Mouse (Mus musculus): ENCODE data around the gene Prss57. TPM values are rescaled to one million over a fixed set of nuclear protein-coding genes. Genes with fewer than 3 reads are reported as not detected.

Gene Prss57
- polyA plus RNA-seq, 1 experiment from 2014 or later = 0.72 TPM

DNA sequence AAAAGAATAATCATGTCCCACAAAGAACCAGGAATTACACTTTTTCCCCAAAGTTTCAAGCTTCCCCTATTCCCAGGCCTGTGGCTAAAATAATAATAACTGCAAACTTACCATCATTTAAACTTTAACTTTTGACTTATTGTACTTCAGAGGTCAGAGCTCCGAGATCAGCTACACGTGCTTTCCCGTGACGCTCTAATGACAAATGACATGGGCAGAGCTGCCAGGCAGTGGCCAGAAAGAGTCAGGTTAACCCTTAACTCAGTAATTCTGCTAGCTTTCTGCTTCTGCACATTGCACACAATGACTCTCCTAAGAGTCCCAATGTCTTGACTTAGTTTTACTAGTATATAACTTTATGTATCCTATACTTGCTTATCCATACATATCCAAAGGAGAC is 21.4 kb downstream of the Prss57 start:
- Histone ChIP-seq H3K27ac (ENCODE audit: low read length) (no peak overlapping the region), H3K27me3 (ENCODE audit: control insufficient read depth, insufficient read depth, low read length) (no peaks in the 10 kb centered on the region), H3K36me3 (ENCODE audit: control insufficient read depth, insufficient read depth, low read length) (no peaks in the 10 kb centered on the region), H3K4me2 (ENCODE audit: low read depth, low read length) (no peak overlapping the region), H3K4me3 (replicated peaks; ENCODE audit: low read length) (no peak overlapping the region), H3K4me1 (ENCODE audit: control insufficient read depth, insufficient read depth, low read length) (peaks cover 26% of the 10 kb centered on the region), H3K9ac (ENCODE audit: low read length) (no peak overlapping the region), H3K9me3 (replicated peaks; ENCODE audit: control insufficient read depth, low read length) (no peaks in the 10 kb centered on the region; the same call in 1 of the 2 replicates)
- 29% methylated on average over 4 of the region's 4 CpGs for WGBS
- no peak for ATAC-seq (ENCODE audit: insufficient read depth, low FRiP score)

DNA sequence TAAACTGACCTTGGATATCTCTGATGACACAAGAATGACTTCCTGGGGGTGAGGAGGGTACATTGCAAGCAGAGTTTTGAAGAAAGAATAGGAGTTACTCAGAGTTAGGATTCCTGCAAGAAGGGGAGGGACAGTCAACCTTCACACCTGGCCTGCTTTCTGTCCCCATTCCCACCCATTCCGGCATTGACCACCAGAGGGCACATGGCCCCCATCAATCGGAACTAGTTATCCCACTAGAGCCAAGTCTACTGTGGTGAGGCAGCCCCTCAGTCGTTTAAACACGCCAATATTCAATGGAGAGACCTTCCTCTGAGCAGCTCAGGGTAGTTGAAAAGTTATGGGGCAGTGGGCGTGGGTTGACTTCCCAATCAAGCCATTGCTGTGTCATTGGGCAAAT is 22.4 kb downstream of the Prss57 start:
- Histone ChIP-seq H3K9me3 (replicated peaks; ENCODE audit: control insufficient read depth, low read length) (no peaks in the 10 kb centered on the region; the same call in 1 of the 2 replicates), H3K4me1 (ENCODE audit: control insufficient read depth, insufficient read depth, low read length) (peaks cover 32% of the 10 kb centered on the region), H3K36me3 (ENCODE audit: control insufficient read depth, insufficient read depth, low read length) (no peaks in the 10 kb centered on the region), H3K27me3 (ENCODE audit: control insufficient read depth, insufficient read depth, low read length) (no peaks in the 10 kb centered on the region), H3K9ac (ENCODE audit: low read length) (no peak overlapping the region), H3K27ac (ENCODE audit: low read length) (no peak overlapping the region), H3K4me3 (replicated peaks; ENCODE audit: low read length) (0 out of 2 replicates have a peak overlapping the region, but pooled peaks have one; percentile 99), H3K4me2 (ENCODE audit: low read depth, low read length) (no peak overlapping the region; the same call in 1 of the 2 replicates)
- WGBS = 2% methylated on average over 5 of the region's 5 CpGs
- ATAC-seq (ENCODE audit: insufficient read depth, low FRiP score) = no peak

DNA sequence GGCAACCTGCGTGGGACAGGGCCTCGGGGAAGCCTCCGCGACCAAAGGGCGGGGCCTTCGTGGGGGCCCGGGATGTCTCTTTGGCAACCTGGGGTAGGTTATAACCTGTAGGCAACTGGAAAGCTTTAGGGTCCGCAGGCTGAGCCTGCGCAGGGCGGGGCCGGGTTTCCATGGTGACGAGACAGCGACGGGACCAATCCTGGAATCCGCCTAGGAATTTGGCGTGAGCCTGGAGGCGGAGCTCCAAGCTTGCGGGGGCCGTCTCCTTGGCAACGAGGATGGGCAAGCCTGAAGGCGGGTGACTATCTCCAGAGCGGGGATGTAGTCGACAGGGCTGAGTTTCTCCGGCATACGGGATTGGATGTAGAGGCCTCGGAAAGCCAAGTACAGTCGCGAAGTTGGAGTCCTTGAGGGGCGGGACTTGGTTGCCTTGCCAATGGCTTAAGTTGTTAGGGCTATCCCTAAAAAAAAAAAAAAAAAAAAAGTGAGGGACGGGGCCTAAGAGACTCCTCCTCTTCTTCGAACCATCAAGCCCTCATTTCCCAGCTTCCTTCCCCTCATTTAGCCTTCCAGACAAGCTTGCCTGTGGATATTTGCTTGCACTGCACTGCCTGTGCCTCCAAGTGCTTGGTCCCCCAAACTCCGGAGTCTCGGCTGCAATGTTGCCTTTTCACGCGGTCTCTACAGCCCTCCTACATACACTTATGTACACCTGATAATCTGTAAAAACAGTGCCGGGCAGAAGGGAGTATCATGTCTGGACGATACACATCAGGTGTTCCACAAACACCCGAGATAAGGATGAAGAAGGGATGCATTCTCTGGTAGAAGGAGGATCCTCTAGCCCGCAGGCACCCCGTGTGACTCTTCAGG is 23.2 kb downstream of the Prss57 start:
- ATAC-seq (ENCODE audit: insufficient read depth, low FRiP score) = peak; percentile 78
- 10% methylated on average over 40 of the region's 40 CpGs for WGBS
- peak overlapping the region; percentile 99 for H3K9ac ChIP-seq (ENCODE audit: low read length)

DNA sequence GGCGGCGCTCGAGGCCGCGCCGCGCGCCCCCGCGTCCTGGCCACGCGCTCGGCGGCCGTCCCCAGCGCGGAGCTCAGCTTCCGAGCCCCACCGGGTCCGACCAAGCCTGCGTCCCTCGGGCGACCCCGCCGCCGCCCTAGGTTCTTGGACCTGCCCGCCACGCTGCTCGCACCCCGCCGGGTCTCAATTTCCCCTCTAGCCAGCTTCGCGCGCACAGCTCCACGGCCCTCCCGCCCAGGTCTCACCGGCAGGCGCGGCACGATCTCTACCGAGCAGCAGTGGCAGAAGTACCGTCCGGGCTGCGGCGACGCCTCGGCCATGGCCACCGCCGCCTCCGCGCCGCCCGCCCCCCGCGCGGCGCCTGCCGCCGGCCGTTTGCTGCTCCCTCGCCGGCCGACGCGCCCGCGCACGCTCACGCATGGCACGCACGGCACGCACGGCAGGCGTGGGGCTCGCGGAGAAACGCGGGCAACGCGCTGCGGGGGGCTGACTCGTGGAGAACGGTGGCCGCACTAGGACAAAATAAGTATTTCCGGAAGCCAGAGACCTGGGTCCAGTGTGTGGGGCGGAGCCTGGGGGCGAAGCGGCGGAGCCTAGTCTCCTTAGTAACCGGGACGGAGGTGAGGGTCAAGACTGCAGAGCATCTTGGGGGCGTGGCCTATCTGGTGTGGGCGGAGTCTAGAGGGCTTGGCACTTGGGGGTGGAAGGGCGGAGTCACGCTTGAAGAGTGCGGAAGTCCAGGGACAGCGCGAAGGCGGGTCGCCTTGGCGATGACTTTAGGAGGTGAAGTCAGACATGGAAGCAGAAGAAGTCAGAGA is 24.0 kb downstream of the Prss57 start, which contains the start of gene Rnf126:
Gene Rnf126 (minus strand): TSS at position 445 of the 818 bp plus-strand sequence.
- Histone ChIP-seq H3K9ac (ENCODE audit: low read length) (peak within 1 kb of the TSS; percentile 99), H3K27ac (ENCODE audit: low read length) (peak within 1 kb of the TSS; percentile 95), H3K4me3 (replicated peaks; ENCODE audit: low read length) (peak within 1 kb of the TSS; percentile 99), H3K4me2 (ENCODE audit: low read depth, low read length) (peak within 1 kb of the TSS; percentile 89), H3K36me3 (ENCODE audit: control insufficient read depth, insufficient read depth, low read length) (no peaks in the 10 kb centered on the region), H3K9me3 (replicated peaks; ENCODE audit: control insufficient read depth, low read length) (no peaks in the 10 kb centered on the region), H3K27me3 (ENCODE audit: control insufficient read depth, insufficient read depth, low read length) (no peaks in the 10 kb centered on the region), H3K4me1 (ENCODE audit: control insufficient read depth, insufficient read depth, low read length) (peaks cover 32% of the 10 kb centered on the region)
- peak; percentile 92 for ATAC-seq (ENCODE audit: insufficient read depth, low FRiP score)
- under 1% methylated on average over 99 of the region's 101 CpGs for WGBS

More for the DNA sequence above, 23.2 kb downstream of the Prss57 start:
- Histone ChIP-seq H3K9me3 (replicated peaks; ENCODE audit: control insufficient read depth, low read length) (no peaks in the 10 kb centered on the region; the same call in 1 of the 2 replicates), H3K4me2 (ENCODE audit: low read depth, low read length) (peak overlapping the region; percentile 89), H3K36me3 (ENCODE audit: control insufficient read depth, insufficient read depth, low read length) (no peaks in the 10 kb centered on the region), H3K27me3 (ENCODE audit: control insufficient read depth, insufficient read depth, low read length) (no peaks in the 10 kb centered on the region), H3K4me3 (replicated peaks; ENCODE audit: low read length) (peak overlapping the region; percentile 99), H3K27ac (ENCODE audit: low read length) (peak overlapping the region; percentile 95), H3K4me1 (ENCODE audit: control insufficient read depth, insufficient read depth, low read length) (peaks cover 32% of the 10 kb centered on the region)

DNA sequence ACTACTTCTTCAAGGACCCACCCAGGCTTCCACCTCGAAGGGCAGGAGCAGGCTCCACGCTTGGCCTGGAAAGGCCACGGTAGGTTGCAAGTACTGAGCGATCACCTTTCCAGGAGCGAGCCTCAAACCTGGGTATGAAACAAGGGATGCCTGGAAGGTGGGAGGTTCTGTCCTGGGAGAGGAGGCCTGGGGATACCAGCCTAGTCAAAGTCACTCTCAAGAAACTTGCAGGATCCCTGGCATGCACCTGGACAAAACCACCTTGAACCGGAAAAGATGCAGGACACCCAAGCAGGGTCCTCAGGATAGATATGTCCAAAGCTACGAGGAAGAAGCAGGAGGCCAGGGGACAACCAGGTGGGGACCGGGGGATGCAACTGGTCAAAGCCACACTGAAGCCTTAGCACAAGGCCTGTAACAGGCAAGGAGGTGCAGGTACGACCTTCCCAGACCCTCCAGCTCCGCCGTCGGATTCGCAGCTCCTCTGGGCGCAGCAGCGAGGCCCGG is 24.7 kb downstream of the Prss57 start:
- Histone ChIP-seq H3K27ac (ENCODE audit: low read length) (peak overlapping the region; percentile 95), H3K36me3 (ENCODE audit: control insufficient read depth, insufficient read depth, low read length) (peaks cover 6% of the 10 kb centered on the region; the same call in 1 of the 2 replicates), H3K4me1 (ENCODE audit: control insufficient read depth, insufficient read depth, low read length) (peaks cover 32% of the 10 kb centered on the region), H3K9ac (ENCODE audit: low read length) (peak overlapping the region; percentile 99), H3K4me3 (replicated peaks; ENCODE audit: low read length) (peak overlapping the region; percentile 99), H3K9me3 (replicated peaks; ENCODE audit: control insufficient read depth, low read length) (no peaks in the 10 kb centered on the region), H3K4me2 (ENCODE audit: low read depth, low read length) (peak overlapping the region; percentile 89), H3K27me3 (ENCODE audit: control insufficient read depth, insufficient read depth, low read length) (no peaks in the 10 kb centered on the region)
- no peak; the same call in 1 of the 2 replicates for ATAC-seq (ENCODE audit: insufficient read depth, low FRiP score)
- WGBS = 5% methylated on average over 16 of the region's 16 CpGs

DNA sequence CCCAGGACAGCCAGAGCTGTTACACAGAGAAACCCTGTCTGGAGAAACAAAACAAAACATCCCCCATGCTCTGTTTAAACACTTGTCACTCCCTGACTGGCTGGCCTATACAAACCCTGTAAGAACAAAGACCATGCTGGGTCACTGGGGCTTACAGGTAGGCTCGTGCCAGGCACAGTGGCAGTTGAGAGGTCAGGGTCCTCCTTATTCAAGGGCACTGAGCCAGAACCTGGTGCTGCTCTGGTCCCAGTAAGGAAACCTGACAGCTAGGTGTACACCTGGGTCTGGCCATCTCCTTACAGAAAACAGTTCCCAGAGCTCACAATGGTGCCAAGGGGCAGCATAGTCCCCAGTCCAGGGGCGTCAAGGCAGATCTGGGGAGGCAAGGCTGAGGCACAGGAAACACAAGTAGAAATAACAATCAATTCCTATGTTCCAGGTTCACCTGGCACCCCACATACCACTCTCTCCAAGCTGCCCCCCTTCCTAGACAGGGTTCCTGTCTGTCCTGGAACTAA is 25.5 kb downstream of the Prss57 start:
- Histone ChIP-seq H3K9me3 (replicated peaks; ENCODE audit: control insufficient read depth, low read length) (no peaks in the 10 kb centered on the region), H3K27me3 (ENCODE audit: control insufficient read depth, insufficient read depth, low read length) (no peaks in the 10 kb centered on the region), H3K9ac (ENCODE audit: low read length) (peak overlapping the region; percentile 99), H3K27ac (ENCODE audit: low read length) (no peak overlapping the region), H3K36me3 (ENCODE audit: control insufficient read depth, insufficient read depth, low read length) (peaks cover 12% of the 10 kb centered on the region; the same call in 1 of the 2 replicates), H3K4me3 (replicated peaks; ENCODE audit: low read length) (peak overlapping the region; percentile 99), H3K4me1 (ENCODE audit: control insufficient read depth, insufficient read depth, low read length) (peaks cover 32% of the 10 kb centered on the region), H3K4me2 (ENCODE audit: low read depth, low read length) (peak overlapping the region; percentile 89)
- no peak for ATAC-seq (ENCODE audit: insufficient read depth, low FRiP score)
- WGBS = 56% methylated on average over 2 of the region's 2 CpGs

DNA sequence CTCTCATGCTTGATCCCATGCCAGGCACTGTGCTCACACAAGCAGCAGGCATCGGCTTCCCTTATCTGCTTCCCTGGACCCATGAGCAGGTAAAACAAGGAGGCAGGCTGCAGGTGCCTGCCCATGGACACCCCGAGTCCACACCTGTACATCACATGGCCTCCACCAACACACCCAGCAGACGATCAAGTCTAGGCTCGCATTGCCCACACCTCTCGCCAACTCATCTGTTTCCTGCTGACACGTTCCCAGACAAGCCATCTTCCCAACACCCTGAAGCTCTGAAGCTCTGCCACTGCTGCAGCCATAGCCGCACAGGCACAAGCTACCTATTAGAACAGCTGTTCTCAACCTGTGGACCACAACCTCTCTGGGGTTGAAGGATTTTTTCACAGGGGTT is 26.5 kb downstream of the Prss57 start:
- H3K4me3 ChIP-seq (replicated peaks; ENCODE audit: low read length) = no peak overlapping the region
- H3K9ac ChIP-seq (ENCODE audit: low read length) = 0 out of 2 replicates have a peak overlapping the region, but pooled peaks have one; percentile 43
- 67% methylated on average over 7 of the region's 7 CpGs for WGBS
- no peak for ATAC-seq (ENCODE audit: insufficient read depth, low FRiP score)
- H3K4me2 ChIP-seq (ENCODE audit: low read depth, low read length) = no peak overlapping the region
- H3K4me1 ChIP-seq (ENCODE audit: control insufficient read depth, insufficient read depth, low read length) = peaks cover 32% of the 10 kb centered on the region
- peaks cover 14% of the 10 kb centered on the region; the same call in 1 of the 2 replicates for H3K36me3 ChIP-seq (ENCODE audit: control insufficient read depth, insufficient read depth, low read length)
- no peaks in the 10 kb centered on the region for H3K27me3 ChIP-seq (ENCODE audit: control insufficient read depth, insufficient read depth, low read length)
- no peak overlapping the region for H3K27ac ChIP-seq (ENCODE audit: low read length)
- H3K9me3 ChIP-seq (replicated peaks; ENCODE audit: control insufficient read depth, low read length) = no peaks in the 10 kb centered on the region

DNA sequence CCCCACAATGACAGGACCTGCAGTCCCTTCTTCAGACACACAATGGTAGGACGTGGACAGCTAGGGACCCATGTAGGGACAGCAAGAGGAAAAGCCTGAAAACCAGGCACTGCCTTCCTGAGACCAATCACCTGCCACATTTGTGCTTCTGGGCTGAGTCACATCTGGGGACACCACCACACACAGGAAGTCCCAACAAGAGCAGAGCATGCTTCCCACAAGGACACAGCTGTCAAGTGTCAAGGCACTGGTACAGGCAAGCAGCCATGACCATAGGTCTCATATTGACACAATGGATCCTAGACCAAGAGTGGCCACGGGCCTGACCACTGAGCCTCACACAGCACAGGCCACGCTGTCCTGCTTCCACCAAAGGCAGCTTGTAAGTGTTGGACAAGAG is 27.9 kb downstream of the Prss57 start:
- H3K27me3 ChIP-seq (ENCODE audit: control insufficient read depth, insufficient read depth, low read length) = no peaks in the 10 kb centered on the region
- peaks cover 26% of the 10 kb centered on the region for H3K36me3 ChIP-seq (ENCODE audit: control insufficient read depth, insufficient read depth, low read length)
- H3K27ac ChIP-seq (ENCODE audit: low read length) = no peak overlapping the region
- H3K4me1 ChIP-seq (ENCODE audit: control insufficient read depth, insufficient read depth, low read length) = peaks cover 24% of the 10 kb centered on the region
- H3K9me3 ChIP-seq (replicated peaks; ENCODE audit: control insufficient read depth, low read length) = no peaks in the 10 kb centered on the region
- H3K4me3 ChIP-seq (replicated peaks; ENCODE audit: low read length) = no peak overlapping the region
- H3K4me2 ChIP-seq (ENCODE audit: low read depth, low read length) = no peak overlapping the region
- ATAC-seq (ENCODE audit: insufficient read depth, low FRiP score) = no peak
- H3K9ac ChIP-seq (ENCODE audit: low read length) = no peak overlapping the region
- WGBS = 79% methylated on average over 3 of the region's 3 CpGs
